In the genomic region with DNA sequence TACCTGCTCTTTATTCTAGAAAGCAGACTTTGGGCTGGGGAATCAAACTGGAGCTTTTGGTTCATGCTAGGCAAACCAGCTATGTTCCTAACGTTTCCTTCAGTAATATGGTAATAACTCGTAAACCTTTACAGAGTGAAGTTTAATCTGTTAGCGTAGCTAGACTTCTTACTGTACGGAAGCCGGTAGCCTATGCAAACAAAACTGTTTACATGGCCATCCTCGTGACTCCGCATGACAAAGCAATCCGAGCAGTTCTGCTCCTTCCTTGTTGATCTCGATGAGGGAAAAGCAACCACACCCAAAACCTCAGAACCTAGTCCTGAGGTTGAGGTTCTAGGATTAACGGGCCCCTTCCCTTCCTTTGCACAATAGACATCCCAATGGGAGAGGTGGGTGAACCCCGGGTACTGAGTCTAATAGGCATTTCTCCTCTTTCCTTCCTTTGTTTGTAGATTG, we compare ENCODE assay signal across 8 mouse cellular contexts. TPM values are rescaled to one million over a fixed set of nuclear protein-coding genes. Genes with fewer than 3 reads are reported as not detected.
DNase-seq lines count a peak whose midpoint lies in the region; ATAC-seq and TF ChIP-seq lines count a peak whose summit lies in the region.

No protein-coding gene starts in this region.

- peak overlapping the region; percentile 94 for H3K9ac ChIP-seq in embryonic facial prominence, embryonic 15.5 days
- peak overlapping the region; percentile 87 for H3K9ac ChIP-seq in liver, postnatal 0 days (replicated peaks)
- peak overlapping the region; percentile 95 for H3K9ac ChIP-seq in neural tube, embryonic 14.5 days (replicated peaks; ENCODE audit: low read depth, low read length)

- TF ChIP-seq EP300 in liver, postnatal 0 days (IDR thresholded peaks at IDR 0.05; ENCODE audit: low read depth), result peak; percentile 82

- intact Hi-C loops in heart, postnatal 10 days (cut with DNase I), result loop anchor here (1.0 kb wide), 1 partner anchor 53 kb away; no protein-coding TSS in a partner anchor

- DNase-seq in CD8-positive naive resting alpha-beta T cell, adult 2 months (ENCODE audit: low read depth in 2 of 2, low spot score in 2 of 2), result peak; percentile 37 to 41
- DNase-seq in adrenal gland, postnatal 25 days, result peak; percentile 12
- peak; percentile 79 to 80 for DNase-seq in heart, postnatal 10 days
- peak; percentile 92 for DNase-seq in large intestine, adult 2 months (ENCODE audit: low read depth, low spot score)
- DNase-seq in liver, postnatal 0 days, result peak; percentile 75
- peak; percentile 59 for DNase-seq in thymus, postnatal 14 days

- no peaks in the 10 kb centered on the region for H3K9me3 ChIP-seq in embryonic facial prominence, embryonic 15.5 days (replicated peaks)
- H3K9me3 ChIP-seq in liver, postnatal 0 days (ENCODE audit: low read length), result no peaks in the 10 kb centered on the region
- no peaks in the 10 kb centered on the region for H3K9me3 ChIP-seq in neural tube, embryonic 14.5 days (ENCODE audit: control insufficient read depth, low read length)

- H3K4me3 ChIP-seq in embryonic facial prominence, embryonic 15.5 days (replicated peaks), result peak overlapping the region; percentile 65
- H3K4me3 ChIP-seq in liver, postnatal 0 days (ENCODE audit: low read depth, low read length), result peak overlapping the region; percentile 85
- peak overlapping the region; percentile 77 for H3K4me3 ChIP-seq in neural tube, embryonic 14.5 days (ENCODE audit: low read depth, low read length)

- peak overlapping the region; percentile 99 for H3K27ac ChIP-seq in embryonic facial prominence, embryonic 15.5 days (replicated peaks)
- H3K27ac ChIP-seq in liver, postnatal 0 days (ENCODE audit: low read depth), result peak overlapping the region; percentile 99
- H3K27ac ChIP-seq in neural tube, embryonic 14.5 days (ENCODE audit: low read depth, low read length), result peak overlapping the region; percentile 100

- peak overlapping the region; percentile 69 for H3K4me2 ChIP-seq in embryonic facial prominence, embryonic 15.5 days (replicated peaks)
- peak overlapping the region; percentile 94 for H3K4me2 ChIP-seq in liver, postnatal 0 days (ENCODE audit: low read depth, low read length)
- H3K4me2 ChIP-seq in neural tube, embryonic 14.5 days (ENCODE audit: low read depth, low read length), result peak overlapping the region; percentile 99

- peak; percentile 30 for ATAC-seq in embryonic facial prominence, embryonic 15.5 days (ENCODE audit: insufficient number of reproducible peaks, low FRiP score, low TSS enrichment, low read depth)
- peak; percentile 63 for ATAC-seq in liver, postnatal 0 days
- ATAC-seq in neural tube, embryonic 14.5 days (ENCODE audit: low read depth), result peak; percentile 19; the same call in 1 of the 2 replicates

- no peak for TF ChIP-seq CTCF in liver, postnatal 0 days (IDR thresholded peaks at IDR 0.05; ENCODE audit: low read depth)

- H3K27me3 ChIP-seq in embryonic facial prominence, embryonic 15.5 days, result no peaks in the 10 kb centered on the region
- no peaks in the 10 kb centered on the region for H3K27me3 ChIP-seq in liver, postnatal 0 days (ENCODE audit: insufficient read depth, low read length)
- no peaks in the 10 kb centered on the region for H3K27me3 ChIP-seq in neural tube, embryonic 14.5 days (ENCODE audit: control insufficient read depth, insufficient read depth, low read length)

- peaks cover 34% of the 10 kb centered on the region for H3K4me1 ChIP-seq in embryonic facial prominence, embryonic 15.5 days
- H3K4me1 ChIP-seq in liver, postnatal 0 days (ENCODE audit: insufficient read depth), result peaks cover 25% of the 10 kb centered on the region
- peaks cover 29% of the 10 kb centered on the region for H3K4me1 ChIP-seq in neural tube, embryonic 14.5 days (ENCODE audit: control insufficient read depth, insufficient read depth, low read length)

- peaks cover 15% of the 10 kb centered on the region; the same call in 1 of the 2 replicates for H3K36me3 ChIP-seq in embryonic facial prominence, embryonic 15.5 days
- H3K36me3 ChIP-seq in liver, postnatal 0 days (replicated peaks; ENCODE audit: insufficient read depth, low read length), result peaks cover 21% of the 10 kb centered on the region
- peaks cover 10% of the 10 kb centered on the region for H3K36me3 ChIP-seq in neural tube, embryonic 14.5 days (ENCODE audit: control insufficient read depth, insufficient read depth, low read length)

- under 1% methylated on average over 11 of the region's 11 CpGs for WGBS in embryonic facial prominence, embryonic 15.5 days
- WGBS in large intestine, adult 2 months, result 2% methylated on average over 11 of the region's 11 CpGs
- WGBS in liver, postnatal 0 days (ENCODE audit: insufficient replicate concordance), result under 1% methylated on average over 11 of the region's 11 CpGs
- 2% methylated on average over 11 of the region's 11 CpGs for WGBS in neural tube, embryonic 14.5 days

RNA-seq across cellular contexts. Expression of gene Ubb, which starts 0.7 kb away (rescaled TPM):
- 1,162 and 1,405 TPM in 2 replicates for total RNA-seq in adrenal gland, postnatal 25 days (2021)
- 3,288 and 3,376 TPM in 2 replicates for polyA plus RNA-seq in embryonic facial prominence, embryonic 15.5 days (2015; fragmentation: Nextera tagmentation; extraction: Ambion mirVana)
- 100 to 1,000 TPM; 678 to 750 TPM for total RNA-seq in heart, postnatal 10 days (2021)
- 1,797 and 2,293 TPM in 2 replicates for polyA plus RNA-seq in large intestine, adult 2 months (2012; rRNA removed)
- 1,161 and 1,214 TPM in 2 replicates for polyA plus RNA-seq in liver, postnatal 0 days (2015; fragmentation: Nextera tagmentation; extraction: Ambion mirVana)
- 4,516 and 4,600 TPM in 2 replicates for polyA plus RNA-seq in neural tube, embryonic 14.5 days (2014; fragmentation: Nextera tagmentation; extraction: Ambion mirVana)

RNA-seq across cellular contexts. Expression of gene Cenpv, which starts 11.2 kb away (rescaled TPM):
- total RNA-seq in adrenal gland, postnatal 25 days (2021), result 40.0 and 44.4 TPM in 2 replicates
- 29.0 and 32.0 TPM in 2 replicates for polyA plus RNA-seq in embryonic facial prominence, embryonic 15.5 days (2015; fragmentation: Nextera tagmentation; extraction: Ambion mirVana)
- 10 to 100 TPM; 19.3 to 19.8 TPM for total RNA-seq in heart, postnatal 10 days (2021)
- polyA plus RNA-seq in large intestine, adult 2 months (2012; rRNA removed), result 116 and 140 TPM in 2 replicates
- polyA plus RNA-seq in liver, postnatal 0 days (2015; fragmentation: Nextera tagmentation; extraction: Ambion mirVana), result 9.8 and 14.0 TPM in 2 replicates
- 56.3 and 73.1 TPM in 2 replicates for polyA plus RNA-seq in neural tube, embryonic 14.5 days (2014; fragmentation: Nextera tagmentation; extraction: Ambion mirVana)

RNA-seq across cellular contexts. Expression of gene Trpv2, which starts 24.0 kb away (rescaled TPM):
- total RNA-seq in adrenal gland, postnatal 25 days (2021), result 1.6 and 1.9 TPM in 2 replicates
- 5.3 and 6.4 TPM in 2 replicates for polyA plus RNA-seq in embryonic facial prominence, embryonic 15.5 days (2015; fragmentation: Nextera tagmentation; extraction: Ambion mirVana)
- total RNA-seq in heart, postnatal 10 days (2021), result 1 to 10 TPM; 4.3 to 4.5 TPM
- 8.7 and 9.0 TPM in 2 replicates for polyA plus RNA-seq in large intestine, adult 2 months (2012; rRNA removed)
- 4.7 and 5.4 TPM in 2 replicates for polyA plus RNA-seq in liver, postnatal 0 days (2015; fragmentation: Nextera tagmentation; extraction: Ambion mirVana)
- polyA plus RNA-seq in neural tube, embryonic 14.5 days (2014; fragmentation: Nextera tagmentation; extraction: Ambion mirVana), result 25.1 and 25.8 TPM in 2 replicates

Comparison
In these comparisons a context has a peak if more than half of its experiments do, and no peak if none do; other contexts are left out.
1. Peak in every context shown above with its lines: DNase-seq, ATAC-seq, H3K4me3 ChIP-seq and H3K27ac ChIP-seq.
2. DNase-seq: peak in every context shown above with its lines; median percentile 92 in large intestine, adult 2 months; 80 in heart, postnatal 10 days; 75 in liver, postnatal 0 days; 59 in thymus, postnatal 14 days; 39 in CD8-positive naive resting alpha-beta T cell, adult 2 months; 12 in adrenal gland, postnatal 25 days.